25 mouse cellular contexts compared by ENCODE assay signal in the genomic region with DNA sequence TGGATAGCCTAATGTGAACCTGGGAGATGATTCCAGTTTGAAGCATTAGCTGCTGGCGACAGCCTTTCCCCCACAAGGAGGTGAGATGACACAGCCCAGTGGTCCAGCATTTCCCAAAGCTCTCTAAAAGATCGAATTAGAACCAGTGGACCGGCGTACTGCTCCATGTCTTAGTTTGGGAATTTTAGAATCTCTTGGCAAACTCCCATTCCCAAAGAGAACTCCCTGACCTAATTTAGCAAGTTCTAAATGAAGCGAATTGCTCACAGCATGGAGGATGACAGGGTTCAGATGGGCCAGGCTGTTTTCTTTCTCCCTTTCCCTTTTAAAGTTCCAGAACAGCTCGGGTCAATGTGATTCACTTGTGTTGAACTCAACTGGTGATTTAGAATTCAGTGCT.
A peak's percentile ranks its signal among the peaks of the same experiment; 100 is the strongest.
DNase-seq lines count a peak whose midpoint lies in the region; ATAC-seq and TF ChIP-seq lines count a peak whose summit lies in the region.
"Had no signal": no experiment of that assay in that cellular context is flagged by ENCODE, and none has a peak within 500 bp of the region (broad histone marks: within the 10 kb centered on the region; RNA-seq: fewer than 3 reads in every experiment).

No protein-coding gene starts in this region.

- peak; percentile 24 to 25 for DNase-seq in cerebellum, adult 18-20 months
- DNase-seq in cerebellum, adult 9-11 months, result no peak
- no peak for DNase-seq in frontal cortex, postnatal 10 days (ENCODE audit: low spot score in 2 of 2)
- DNase-seq in kidney, postnatal 0 days (ENCODE audit: low spot score), result peak; percentile 8
- no peak for DNase-seq in kidney, postnatal 36 days
- DNase-seq in adipocyte (ENCODE audit: low spot score), result peak; percentile 23
- DNase-seq in T-cell, adult 2 months (ENCODE audit: low spot score), result no peak
- DNase-seq: adrenal gland, adult 8-10 months; cerebellum, postnatal 14 days; forebrain, postnatal 0 days; left cerebral cortex, postnatal 4 days; lung, embryonic 14.5 days; midbrain, embryonic 14.5 days; retina, postnatal 1 day; thymus, postnatal 14 days had no signal

- H3K4me2 ChIP-seq in kidney, postnatal 0 days (ENCODE audit: low read length), result no peak overlapping the region
- H3K4me2 ChIP-seq: embryonic facial prominence, embryonic 12.5 days; heart, embryonic 15.5 days; hindbrain, embryonic 15.5 days; limb, embryonic 15.5 days; lung, embryonic 14.5 days; neural tube, embryonic 13.5 days had no signal

- ATAC-seq in frontal cortex, adult (ENCODE audit: low TSS enrichment), result peak; percentile 39; the same call in 1 of the 2 replicates
- no peak for ATAC-seq in kidney, postnatal 0 days (replicated peaks; ENCODE audit: low FRiP score, low read depth)
- ATAC-seq: forebrain, postnatal 0 days; intestine, embryonic 16.5 days had no signal

- no peaks in the 10 kb centered on the region for H3K27me3 ChIP-seq in kidney, postnatal 0 days (ENCODE audit: insufficient read depth, low read length)
- H3K27me3 ChIP-seq: embryonic facial prominence, embryonic 12.5 days; heart, embryonic 15.5 days; hindbrain, embryonic 15.5 days; limb, embryonic 15.5 days; neural tube, embryonic 13.5 days had no signal

- H3K4me1 ChIP-seq in kidney, postnatal 0 days (replicated peaks; ENCODE audit: insufficient read depth, low read length), result no peaks in the 10 kb centered on the region
- H3K4me1 ChIP-seq: embryonic facial prominence, embryonic 12.5 days; heart, embryonic 15.5 days; hindbrain, embryonic 15.5 days; limb, embryonic 15.5 days had no signal

- H3K9me3 ChIP-seq in kidney, postnatal 0 days (replicated peaks; ENCODE audit: low read length), result no peaks in the 10 kb centered on the region
- H3K9me3 ChIP-seq: embryonic facial prominence, embryonic 12.5 days; heart, embryonic 15.5 days; hindbrain, embryonic 15.5 days; limb, embryonic 15.5 days; neural tube, embryonic 13.5 days had no signal

- 70% methylated on average over 6 of the region's 6 CpGs for WGBS in kidney, postnatal 0 days

- TF ChIP-seq CTCF in kidney, postnatal 0 days (IDR thresholded peaks at IDR 0.05; ENCODE audit: low read depth), result no peak

- H3K27ac ChIP-seq in kidney, postnatal 0 days, result no peak overlapping the region
- H3K27ac ChIP-seq: embryonic facial prominence, embryonic 12.5 days; heart, adult 2 months; heart, embryonic 15.5 days; hindbrain, embryonic 15.5 days; limb, embryonic 15.5 days; liver, embryonic 14.5 days; neural tube, embryonic 13.5 days had no signal

- no peak overlapping the region for H3K9ac ChIP-seq in kidney, postnatal 0 days (ENCODE audit: low read depth, low read length)
- H3K9ac ChIP-seq: embryonic facial prominence, embryonic 12.5 days; forebrain, postnatal 0 days; heart, embryonic 15.5 days; hindbrain, embryonic 15.5 days; limb, embryonic 15.5 days; liver, embryonic 14.5 days; lung, embryonic 14.5 days; neural tube, embryonic 13.5 days had no signal

- no peak overlapping the region for H3K4me3 ChIP-seq in kidney, postnatal 0 days (replicated peaks; ENCODE audit: low read depth, low read length)
- H3K4me3 ChIP-seq: embryonic facial prominence, embryonic 12.5 days; heart, adult 2 months; heart, embryonic 15.5 days; hindbrain, embryonic 15.5 days; limb, embryonic 15.5 days; myocyte; neural tube, embryonic 13.5 days had no signal

- no peaks in the 10 kb centered on the region for H3K36me3 ChIP-seq in kidney, postnatal 0 days (ENCODE audit: insufficient read depth, low read length)
- H3K36me3 ChIP-seq: embryonic facial prominence, embryonic 12.5 days; heart, embryonic 15.5 days; hindbrain, embryonic 15.5 days; limb, embryonic 15.5 days; neural tube, embryonic 13.5 days had no signal

Comparison
In these comparisons a context has a peak if more than half of its experiments do, and no peak if none do; other contexts are left out.
1. DNase-seq: peak in cerebellum, adult 18-20 months (2 of 2), kidney, postnatal 0 days (single experiment) and adipocyte (single experiment); none in cerebellum, adult 9-11 months (single experiment), frontal cortex, postnatal 10 days (0 of 2), kidney, postnatal 36 days (0 of 2) and T-cell, adult 2 months (single experiment).